Mouse (Mus musculus) hindbrain, embryonic 16.5 days (tissue): ENCODE measurements around the gene Akr1d1. TPM values are rescaled to one million over a fixed set of nuclear protein-coding genes. Genes with fewer than 3 reads are reported as not detected.

ENCODE experiments used
- polyA plus RNA-seq: library from polyadenylated mRNA; unstranded; fragments of >200 nt; fragmentation: Nextera tagmentation; extraction: Ambion mirVana; gene quantifications from 2 replicates; pipeline ENCODE4 v1.2.1, GENCODE M21; 2015

The Akr1d1 gene
- polyA plus RNA-seq, 1 experiment from 2014 or later = not detected

Other genes with a start within 250 kb of the Akr1d1 start
- gene Dgki, start 230.0 kb upstream of the Akr1d1 start, polyA plus RNA-seq = 6.0 and 6.7 TPM in 2 replicates
- gene Creb3l2, start 88.0 kb upstream of the Akr1d1 start, polyA plus RNA-seq = 3.3 and 4.6 TPM in 2 replicates